Mouse (Mus musculus) erythroblast, embryonic 14.5 days (primary cell): ENCODE data around the gene Myo18a. TPM values are rescaled to one million over a fixed set of nuclear protein-coding genes. Genes with fewer than 3 reads are reported as not detected.

Experiments used
- H3K27me3 ChIP-seq: 2 replicates; pipeline ENCODE4 v1.6.1; 2012; ENCODE audit warnings: inconsistent platforms; ENCODE audit not compliant: control insufficient read depth
- H3K36me3 ChIP-seq: 2 replicates; pipeline ENCODE4 v1.6.1; 2012; ENCODE audit warnings: mild to moderate bottlenecking, inconsistent platforms; ENCODE audit not compliant: control insufficient read depth
- H3K4me1 ChIP-seq: 2 replicates; pipeline ENCODE4 v1.6.1; 2012; ENCODE audit warnings: inconsistent platforms; ENCODE audit not compliant: control insufficient read depth
- H3K4me3 ChIP-seq: replicated peaks from 2 replicates; pipeline ENCODE3; 2012; ENCODE audit warnings: moderate library complexity, mild to moderate bottlenecking, inconsistent platforms
- H3K9me3 ChIP-seq: 2 replicates; pipeline ENCODE4 v1.6.1; 2012; ENCODE audit warnings: low read length, inconsistent platforms, mixed read lengths; ENCODE audit not compliant: control insufficient read depth
- GATA1 ChIP-seq: IDR thresholded peaks from 2 replicates; pipeline ENCODE4 v1.6.1; 2012; ENCODE audit warnings: low read length, inconsistent platforms, mixed read lengths
- TAL1 ChIP-seq: IDR thresholded peaks from 3 replicates; pipeline ENCODE4 v1.6.1; 2012; ENCODE audit warnings: low read length, inconsistent platforms, mixed read lengths
- polyA plus RNA-seq: library from polyadenylated mRNA; stranded (reverse); fragments of >175 nt; gene quantifications from 2 replicates; pipeline ENCODE4 v1.2.3, GENCODE M21; 2012

Myo18a gene
- polyA plus RNA-seq, 1 experiment: 5.1 TPM

- no peaks in the 10 kb centered on the region for H3K9me3 ChIP-seq
- no peaks in the 10 kb centered on the region for H3K27me3 ChIP-seq
- H3K36me3 ChIP-seq: peaks cover 98% of the 10 kb centered on the region
- TF ChIP-seq GATA1: no peak
- no peak for TF ChIP-seq TAL1
- no peak overlapping the region for H3K4me3 ChIP-seq
- no peaks in the 10 kb centered on the region for H3K4me1 ChIP-seq
Measured at GRCm38 (mm10) chr11:77822781-77823180, 59.7 kb downstream of the Myo18a start.

DNA sequence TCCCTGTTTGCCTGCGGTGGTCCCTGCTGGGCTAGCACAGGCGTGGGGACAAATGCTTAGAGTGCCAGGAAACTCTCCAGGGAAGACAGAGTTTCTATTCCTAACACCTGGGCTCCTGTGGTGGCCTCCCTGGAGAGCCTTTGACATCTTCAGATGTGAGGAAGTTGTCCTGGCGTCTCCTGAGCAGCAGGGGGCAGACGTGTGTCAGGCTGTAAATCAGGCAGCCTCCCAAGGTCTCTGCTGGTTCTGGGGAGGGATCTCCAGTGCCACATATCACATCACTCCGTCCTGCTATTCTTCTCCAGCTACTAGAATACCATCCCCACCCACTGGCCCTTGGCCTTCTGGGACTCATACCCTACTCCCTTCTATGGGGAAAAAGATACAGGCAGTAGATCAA, 62.8 kb downstream of the Myo18a start:
- Histone ChIP-seq H3K4me1 (no peaks in the 10 kb centered on the region), H3K9me3 (no peaks in the 10 kb centered on the region), H3K27me3 (no peaks in the 10 kb centered on the region), H3K4me3 (no peak overlapping the region), H3K36me3 (peaks cover 99% of the 10 kb centered on the region)
- no peak for TF ChIP-seq TAL1

- TF ChIP-seq GATA1 (no peak), TAL1 (no peak)
- Histone ChIP-seq H3K9me3 (no peaks in the 10 kb centered on the region), H3K36me3 (peaks cover 98% of the 10 kb centered on the region), H3K4me3 (no peak overlapping the region), H3K4me1 (no peaks in the 10 kb centered on the region), H3K27me3 (no peaks in the 10 kb centered on the region)
Measured at GRCm38 (mm10) chr11:77826311-77826710, 63.3 kb downstream of the Myo18a start.

DNA sequence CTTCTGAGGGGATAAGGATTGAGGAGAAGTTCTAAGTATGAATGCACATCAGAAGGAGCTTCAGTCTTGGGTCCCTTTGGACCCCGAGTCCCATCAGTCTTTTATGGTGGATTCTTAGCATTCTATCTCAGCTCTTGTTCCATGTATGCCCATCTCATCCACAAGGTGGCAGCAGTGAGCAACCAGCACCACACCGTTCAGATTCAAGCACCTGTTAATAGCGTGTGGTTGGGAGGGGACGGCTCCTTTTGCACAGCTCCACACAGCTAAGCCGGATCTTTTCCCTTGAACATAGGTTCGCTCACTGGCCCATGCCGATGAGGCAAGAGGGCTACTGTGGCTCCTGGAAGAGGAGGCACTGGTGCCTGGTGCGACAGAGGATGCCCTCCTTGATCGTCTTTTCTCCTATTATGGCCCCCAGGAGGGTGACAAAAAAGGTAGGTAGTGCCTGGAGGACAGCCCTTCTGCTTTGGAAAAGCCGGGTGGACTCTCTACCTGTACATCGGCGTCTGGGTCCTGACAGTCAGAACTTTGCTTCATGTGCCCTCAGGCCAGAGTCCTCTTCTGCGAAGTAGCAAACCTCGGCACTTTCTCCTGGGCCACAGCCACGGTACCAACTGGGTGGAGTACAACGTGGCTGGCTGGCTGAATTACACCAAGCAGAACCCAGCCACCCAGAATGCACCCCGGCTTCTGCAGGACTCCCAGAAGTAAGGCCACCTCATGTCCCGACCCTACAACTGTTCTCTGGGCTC, 64.4 kb downstream of the Myo18a start:
- no peaks in the 10 kb centered on the region for H3K4me1 ChIP-seq
- H3K4me3 ChIP-seq: no peak overlapping the region
- TF ChIP-seq TAL1 (no peak), GATA1 (no peak)
- no peaks in the 10 kb centered on the region for H3K27me3 ChIP-seq
- peaks cover 98% of the 10 kb centered on the region for H3K36me3 ChIP-seq
- no peaks in the 10 kb centered on the region for H3K9me3 ChIP-seq

GRCm38 (mm10) chr11:77828163-77828562, 65.1 kb downstream of the Myo18a start:
- H3K9me3 ChIP-seq: no peaks in the 10 kb centered on the region
- peaks cover 97% of the 10 kb centered on the region for H3K36me3 ChIP-seq
- no peak overlapping the region for H3K4me3 ChIP-seq
- no peaks in the 10 kb centered on the region for H3K4me1 ChIP-seq
- TF ChIP-seq TAL1: no peak
- no peak for TF ChIP-seq GATA1
- H3K27me3 ChIP-seq: no peaks in the 10 kb centered on the region

GRCm38 (mm10) chr11:77829043-77829841, 66.2 kb downstream of the Myo18a start:
- Histone ChIP-seq H3K4me3 (no peak overlapping the region), H3K4me1 (no peaks in the 10 kb centered on the region), H3K36me3 (peaks cover 94% of the 10 kb centered on the region), H3K27me3 (no peaks in the 10 kb centered on the region), H3K9me3 (no peaks in the 10 kb centered on the region)
- TF ChIP-seq GATA1: no peak
- TF ChIP-seq TAL1: no peak

- Histone ChIP-seq H3K9me3 (no peaks in the 10 kb centered on the region), H3K36me3 (peaks cover 93% of the 10 kb centered on the region), H3K27me3 (no peaks in the 10 kb centered on the region), H3K4me1 (no peaks in the 10 kb centered on the region), H3K4me3 (no peak overlapping the region)
- TF ChIP-seq GATA1 (no peak), TAL1 (no peak)
Measured at GRCm38 (mm10) chr11:77830875-77831274, 67.8 kb downstream of the Myo18a start.

- no peaks in the 10 kb centered on the region for H3K27me3 ChIP-seq
- TF ChIP-seq GATA1: no peak
Measured at GRCm38 (mm10) chr11:77832541-77832940, 69.5 kb downstream of the Myo18a start.

GRCm38 (mm10) chr11:77835109-77835508, 72.1 kb downstream of the Myo18a start:
- Histone ChIP-seq H3K27me3 (no peaks in the 10 kb centered on the region), H3K4me1 (no peaks in the 10 kb centered on the region), H3K36me3 (peaks cover 93% of the 10 kb centered on the region), H3K9me3 (no peaks in the 10 kb centered on the region), H3K4me3 (no peak overlapping the region)
- TF ChIP-seq GATA1: no peak
- no peak for TF ChIP-seq TAL1

More at GRCm38 (mm10) chr11:77832541-77832940, 69.5 kb downstream of the Myo18a start:
- H3K36me3 ChIP-seq: peaks cover 93% of the 10 kb centered on the region
- H3K4me3 ChIP-seq: no peak overlapping the region
- no peaks in the 10 kb centered on the region for H3K9me3 ChIP-seq
- no peaks in the 10 kb centered on the region for H3K4me1 ChIP-seq
